Mouse (Mus musculus) bone marrow, adult 2 months (tissue): ENCODE measurements at regions not wholly inside any gene's neighbourhood (a gene's known extent, or its start where the extent isn't known, plus 50 kb on each side); places are given as distances from the start of the nearest gene placed in this dataset.

Experiments used
- H3K27ac ChIP-seq: fragments of 200-500 bp; 2 replicates; pipeline ENCODE4 v1.5.1; 2012; ENCODE audit warnings: low read depth, mild to moderate bottlenecking, control low read depth, inconsistent platforms, low read length; ENCODE audit not compliant: control insufficient read depth, poor library complexity, insufficient read depth
- H3K4me1 ChIP-seq: fragments of 200-500 bp; 2 replicates; pipeline ENCODE4 v1.6.1; 2011; ENCODE audit warnings: low read length; ENCODE audit not compliant: control insufficient read depth, insufficient read depth
- H3K4me3 ChIP-seq: fragments of 200-500 bp; replicated peaks from 2 replicates; pipeline ENCODE3; 2011; ENCODE audit warnings: mild to moderate bottlenecking, low read depth, low read length, control low read depth; ENCODE audit not compliant: control insufficient read depth
- CTCF ChIP-seq: fragments of 200-500 bp; IDR thresholded peaks from 2 replicates; pipeline ENCODE4 v1.5.1; 2011; ENCODE audit warnings: low read length, control low read depth; ENCODE audit not compliant: control insufficient read depth, insufficient read depth
- POLR2A ChIP-seq: fragments of 200-500 bp; IDR thresholded peaks from 2 replicates; pipeline ENCODE4 v1.6.1; 2011; ENCODE audit warnings: low read depth, mild to moderate bottlenecking, control low read depth, low read length, borderline replicate concordance; ENCODE audit not compliant: control insufficient read depth
- WGBS: fragments of 180-500 bp; shearing (Covaris S2); methylation state at CpG from one replicate; pipeline ENCODE4 v1.1.7; 2018; 5-methylcytosine and 5-hydroxymethylcytosine counted together

DNA sequence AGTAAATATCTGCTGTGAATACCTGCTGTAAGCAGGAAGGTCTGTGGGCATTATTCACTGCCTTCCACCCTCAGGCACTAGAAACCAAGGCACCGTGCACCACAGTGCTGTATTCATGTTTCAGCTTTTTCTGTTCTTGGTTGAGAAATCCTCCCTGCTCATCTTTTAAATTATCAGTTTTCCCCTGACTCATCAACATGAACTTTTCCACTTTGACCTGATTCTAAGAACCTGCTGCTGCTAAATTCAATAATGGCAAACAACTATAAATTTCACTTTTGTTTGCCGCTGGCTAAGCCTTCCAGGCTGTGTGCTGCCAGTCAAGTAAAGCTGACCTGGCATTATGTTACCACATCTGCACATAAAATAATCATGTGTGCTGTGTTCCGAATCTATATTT lies 126.1 kb upstream of the Gpc5 start:
- TF ChIP-seq POLR2A: no peak
- no peak for TF ChIP-seq CTCF
- WGBS: 72% methylated on average over 3 of the region's 3 CpGs
- H3K4me3 ChIP-seq: no peak overlapping the region
- no peaks in the 10 kb centered on the region for H3K4me1 ChIP-seq
- H3K27ac ChIP-seq: no peak overlapping the region

DNA sequence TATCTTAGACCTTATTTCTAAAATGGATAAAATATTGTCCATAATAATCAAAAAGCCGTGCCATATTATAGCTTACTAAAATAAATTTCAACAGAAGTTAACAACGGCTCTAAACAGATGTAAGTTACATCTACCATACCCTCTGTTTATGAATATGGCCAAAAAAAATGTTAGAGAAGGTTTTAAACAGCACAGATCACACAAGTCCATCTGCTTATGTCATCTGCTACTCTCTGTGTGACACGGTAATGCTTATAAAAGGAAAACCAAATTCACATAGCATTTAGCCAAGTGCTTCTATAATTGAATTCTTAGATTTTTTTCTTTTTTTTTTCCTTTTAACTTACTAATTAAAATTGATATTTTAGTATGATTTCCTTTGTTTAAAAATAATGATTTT lies 123.0 kb upstream of the Gpc5 start:
- Histone ChIP-seq H3K4me3 (no peak overlapping the region), H3K27ac (no peak overlapping the region), H3K4me1 (no peaks in the 10 kb centered on the region)
- WGBS: 84% methylated on average over 3 of the region's 3 CpGs
- no peak for TF ChIP-seq CTCF
- TF ChIP-seq POLR2A: no peak

DNA sequence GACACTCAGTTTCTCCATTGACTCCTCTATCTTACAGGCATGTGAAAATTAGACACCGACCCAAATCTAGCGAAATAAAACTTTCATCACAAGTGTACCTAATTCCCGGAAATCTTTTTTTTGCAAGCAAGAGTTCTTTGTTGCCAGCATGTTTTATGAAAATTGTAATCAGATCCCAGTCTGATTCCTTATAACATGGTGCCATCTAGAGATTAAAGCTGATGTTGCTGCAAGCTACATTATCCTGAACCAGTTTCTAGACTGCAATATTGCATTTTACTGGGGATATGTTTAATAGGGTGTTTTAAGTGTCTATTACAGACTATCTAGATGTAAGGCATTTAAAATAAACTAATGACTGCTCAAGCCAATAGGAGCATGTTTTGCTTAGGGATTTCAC lies 110.9 kb upstream of the Gpc5 start:
- H3K4me3 ChIP-seq: no peak overlapping the region
- H3K27ac ChIP-seq: no peak overlapping the region
- WGBS: 43% methylated on average over 3 of the region's 3 CpGs
- H3K4me1 ChIP-seq: no peaks in the 10 kb centered on the region
- TF ChIP-seq POLR2A: no peak
- TF ChIP-seq CTCF: no peak

DNA sequence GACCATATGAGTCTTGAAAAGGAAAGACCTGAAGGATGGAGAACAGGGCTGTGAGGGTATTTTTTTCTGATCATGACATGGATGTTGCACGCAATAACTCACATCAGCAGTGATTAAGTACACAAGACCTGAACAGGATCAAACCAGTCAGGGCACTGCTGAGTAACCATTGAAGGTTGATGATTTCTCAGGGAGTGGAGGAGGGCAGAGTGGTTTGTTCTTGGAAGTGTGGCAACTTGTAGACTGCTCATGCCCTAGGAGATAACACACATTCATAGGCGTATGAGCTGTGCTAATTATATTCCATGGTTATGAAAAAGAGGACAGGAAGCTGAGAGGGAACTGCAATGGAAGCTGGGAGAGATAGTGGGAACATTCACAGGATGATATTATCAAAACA lies 88.8 kb upstream of the Gpc5 start:
- 83% methylated on average over 2 of the region's 2 CpGs for WGBS
- TF ChIP-seq CTCF: no peak
- TF ChIP-seq POLR2A: no peak
- no peaks in the 10 kb centered on the region for H3K4me1 ChIP-seq
- H3K27ac ChIP-seq: no peak overlapping the region
- H3K4me3 ChIP-seq: no peak overlapping the region

DNA sequence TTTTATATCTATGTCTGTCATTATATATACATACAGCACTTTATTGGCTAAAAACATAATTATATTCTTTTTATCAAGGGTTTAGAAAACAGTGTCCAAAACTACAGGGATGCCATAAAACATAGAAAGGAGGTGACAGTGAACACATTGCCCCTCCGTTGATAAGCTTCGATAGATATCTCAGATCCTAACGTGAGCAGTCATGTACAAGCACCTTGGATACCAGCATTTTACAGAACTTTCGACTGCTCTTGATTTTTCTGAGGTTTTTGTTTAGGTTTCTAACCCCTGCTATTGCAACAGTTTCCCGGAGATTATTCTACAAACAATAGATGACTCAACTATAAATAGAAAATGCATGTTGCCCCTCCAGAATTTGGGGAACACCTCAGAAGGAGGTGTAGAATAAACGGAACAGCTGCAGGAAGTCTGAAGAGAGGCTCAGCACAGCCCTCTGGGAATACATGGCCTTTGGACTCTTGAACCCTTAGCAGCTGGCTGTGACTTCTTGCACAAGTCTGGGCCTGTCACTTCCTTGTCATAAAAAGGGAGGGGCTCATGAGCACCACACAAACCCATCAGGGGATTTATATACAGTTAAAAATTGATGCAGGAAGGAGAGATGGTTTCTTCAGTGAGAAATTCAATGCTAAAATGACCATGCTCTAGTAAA lies 87.1 kb upstream of the Gpc5 start:
- Histone ChIP-seq H3K27ac (no peak overlapping the region), H3K4me3 (no peak overlapping the region), H3K4me1 (no peaks in the 10 kb centered on the region)
- no peak for TF ChIP-seq POLR2A
- no peak for TF ChIP-seq CTCF
- WGBS: 28% methylated on average over 6 of the region's 6 CpGs

DNA sequence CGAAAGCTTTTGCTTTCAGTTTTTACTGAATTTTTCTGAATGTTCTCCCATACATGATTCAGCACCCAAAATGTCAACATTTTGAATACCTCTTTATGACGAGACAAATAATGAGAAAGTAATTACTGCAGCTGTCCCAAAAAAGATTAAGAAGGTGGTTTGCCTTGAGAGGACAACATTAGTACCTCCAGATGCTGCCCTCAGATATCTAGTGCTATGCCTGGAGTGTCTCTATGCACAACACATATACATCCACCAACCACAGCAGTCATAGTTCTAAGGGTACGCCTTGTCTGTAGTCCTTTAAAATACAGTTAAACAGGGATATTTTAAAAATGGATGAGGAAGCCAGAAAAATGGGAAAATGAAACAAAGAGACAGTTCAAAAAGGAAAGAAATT lies 81.1 kb upstream of the Gpc5 start:
- H3K4me1 ChIP-seq: no peaks in the 10 kb centered on the region; the same call in 1 of the 2 replicates
- WGBS: 67% methylated on average over 3 of the region's 3 CpGs
- no peak overlapping the region for H3K27ac ChIP-seq
- H3K4me3 ChIP-seq: no peak overlapping the region
- TF ChIP-seq CTCF: no peak
- no peak for TF ChIP-seq POLR2A

DNA sequence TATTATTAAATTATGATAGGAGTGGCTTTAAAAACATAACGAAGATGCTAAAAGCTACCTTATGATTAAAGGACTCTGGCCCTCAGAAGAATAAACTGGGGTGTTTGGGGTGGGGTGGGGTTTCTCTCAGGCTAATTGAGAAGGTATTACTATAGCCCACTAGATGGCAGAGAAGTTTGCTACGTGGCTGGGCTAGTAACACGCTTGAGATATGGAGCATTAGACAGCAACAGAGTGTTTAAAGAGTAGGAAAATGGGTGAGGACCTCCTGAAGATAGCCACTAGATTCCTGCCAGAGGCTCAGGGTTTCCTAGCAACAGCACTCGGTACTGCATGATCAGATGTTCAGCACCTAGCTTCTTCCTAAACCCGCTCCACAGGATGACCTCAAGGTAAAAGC lies 76.7 kb upstream of the Gpc5 start:
- Histone ChIP-seq H3K27ac (no peak overlapping the region), H3K4me1 (no peaks in the 10 kb centered on the region; the same call in 1 of the 2 replicates), H3K4me3 (no peak overlapping the region)
- 37% methylated on average over 5 of the region's 5 CpGs for WGBS
- TF ChIP-seq POLR2A (no peak), CTCF (no peak)

DNA sequence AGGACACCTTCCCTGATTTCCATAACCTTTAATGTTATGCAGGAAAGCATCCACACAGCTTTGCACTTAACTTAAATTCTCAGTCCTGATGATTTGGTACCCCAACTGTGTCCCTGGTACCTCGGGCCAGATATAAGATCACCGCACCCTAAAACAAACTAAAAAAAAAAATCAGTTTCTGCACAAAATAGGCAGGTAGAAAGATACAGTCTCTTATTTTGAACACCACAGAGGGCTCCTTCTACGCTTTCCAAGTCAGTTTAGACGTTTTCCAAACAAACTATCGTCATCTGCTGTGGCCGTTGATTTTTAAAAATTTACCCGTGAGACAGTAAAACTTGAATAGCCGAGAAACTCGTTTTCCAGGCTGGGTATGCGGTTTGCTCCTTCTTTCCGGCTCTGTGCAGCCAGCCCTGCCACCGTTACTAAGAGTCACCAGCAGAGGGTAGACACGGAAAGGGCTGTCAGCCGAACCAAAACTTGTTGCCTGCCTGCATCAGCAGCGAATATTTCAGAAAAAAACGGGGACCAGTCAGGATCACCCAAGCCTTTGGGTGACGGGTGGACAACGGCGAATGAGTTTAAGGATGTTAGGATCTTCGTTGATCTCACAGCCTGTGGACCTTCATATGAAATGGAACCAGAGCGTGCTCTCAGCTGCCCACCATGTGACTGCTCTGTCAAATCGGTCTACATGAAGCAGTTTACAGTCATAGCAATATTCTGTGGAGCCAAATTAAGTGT lies 74.4 kb upstream of the Gpc5 start:
- Histone ChIP-seq H3K4me3 (peak overlapping the region; percentile 56), H3K27ac (no peak overlapping the region), H3K4me1 (no peaks in the 10 kb centered on the region; the same call in 1 of the 2 replicates)
- 3% methylated on average over 22 of the region's 22 CpGs for WGBS
- TF ChIP-seq POLR2A: no peak
- peak; percentile 61 for TF ChIP-seq CTCF

DNA sequence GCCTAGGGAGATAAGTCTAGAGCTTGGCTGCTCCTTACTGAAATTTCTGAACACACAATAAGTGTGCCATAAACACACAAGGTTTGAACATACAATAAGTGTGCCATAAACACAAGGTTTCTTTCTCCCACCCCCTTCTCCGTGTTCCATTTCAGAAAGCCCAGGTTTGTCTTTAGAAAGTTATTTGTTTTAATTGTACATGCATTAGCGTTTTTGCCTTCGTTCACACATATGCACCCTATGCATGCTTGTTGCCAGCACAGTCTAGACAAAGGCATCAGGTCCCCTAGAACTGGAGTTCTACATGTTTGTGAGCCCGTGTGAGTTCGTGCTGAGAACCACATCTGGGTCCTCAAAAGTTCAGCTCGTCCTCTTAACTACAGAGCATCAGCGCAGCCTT lies 64.0 kb upstream of the Gpc5 start:
- WGBS: 87% methylated on average over 7 of the region's 7 CpGs
- H3K4me3 ChIP-seq: no peak overlapping the region

More for the DNA sequence above, 64.0 kb upstream of the Gpc5 start:
- no peaks in the 10 kb centered on the region for H3K4me1 ChIP-seq
- TF ChIP-seq POLR2A (no peak), CTCF (no peak)
- H3K27ac ChIP-seq: no peak overlapping the region
